Mouse (Mus musculus): ENCODE results near the gene Ntrk3.

Gene Ntrk3

GRCm38 (mm10) chr7:78623686-78624085, 114.1 kb downstream of the Ntrk3 start:
- DNase-seq (ENCODE audit: low read depth, low spot score), result no peak

GRCm38 (mm10) chr7:78621115-78621514, 116.7 kb downstream of the Ntrk3 start:
- DNase-seq (ENCODE audit: low read depth, low spot score), result no peak

DNA sequence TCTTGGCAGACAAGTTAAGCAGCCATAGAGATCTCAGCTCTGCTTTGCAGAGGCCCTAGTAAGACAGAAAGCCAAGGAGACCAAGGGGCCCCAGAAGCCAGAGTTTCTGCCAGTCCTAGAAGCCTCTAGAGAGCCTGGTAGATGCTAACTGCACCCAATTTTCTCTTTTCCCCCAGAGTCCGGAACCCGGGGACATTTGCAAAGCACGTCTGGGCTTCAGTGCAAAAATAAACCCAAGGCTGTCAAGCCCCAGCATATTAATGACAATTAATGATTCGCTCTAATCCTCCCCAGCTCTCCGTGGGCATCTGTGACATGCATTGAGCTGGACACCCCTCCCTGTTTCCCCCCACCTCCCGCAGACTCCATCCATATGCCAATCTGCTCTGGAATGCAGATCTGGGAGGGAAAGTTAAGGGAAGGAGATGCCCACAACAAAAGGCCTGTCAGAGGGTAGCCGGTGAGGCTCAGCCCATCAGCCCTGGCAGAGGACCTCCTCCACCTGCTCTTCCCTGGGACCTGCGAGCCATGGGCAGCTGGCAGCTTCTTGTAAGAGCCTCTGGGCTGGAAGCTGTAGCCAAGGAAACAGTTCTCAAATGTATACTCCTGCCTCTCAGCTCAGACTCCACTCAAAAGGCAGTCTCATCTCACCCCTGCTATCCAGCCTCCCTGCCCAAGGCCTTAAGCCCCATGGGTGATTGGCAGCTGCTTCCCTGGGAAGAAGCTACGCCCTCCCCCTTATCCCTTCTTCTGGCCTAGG, 117.8 kb downstream of the Ntrk3 start:
- DNase-seq (ENCODE audit: low read depth, low spot score), result no peak

- DNase-seq (ENCODE audit: low read depth, low spot score), result no peak
Observed at GRCm38 (mm10) chr7:78605538-78606130, 132.2 kb downstream of the Ntrk3 start.

DNA sequence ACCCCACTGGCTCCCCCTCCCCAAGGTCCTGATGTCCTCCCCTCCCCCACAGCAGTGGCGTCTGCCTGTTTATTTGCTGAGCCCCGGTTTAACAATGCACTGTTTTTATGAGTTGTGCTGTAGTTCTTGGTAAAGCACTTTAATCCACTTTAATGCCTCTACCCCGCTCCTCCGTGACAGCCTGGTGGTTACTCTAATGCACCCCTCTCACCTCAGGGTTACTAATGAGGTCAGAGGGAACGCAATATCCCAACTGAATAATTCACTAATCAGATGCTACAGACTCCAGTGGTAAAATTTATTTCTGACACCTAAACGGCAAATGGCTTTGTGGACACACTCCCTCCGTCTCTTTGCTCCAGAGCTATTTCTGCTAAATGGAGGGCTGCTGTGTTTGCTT, 133.9 kb downstream of the Ntrk3 start:
- DNase-seq (ENCODE audit: low read depth, low spot score), result no peak

- DNase-seq (ENCODE audit: low read depth, low spot score), result no peak
Observed at GRCm38 (mm10) chr7:78601851-78602250, 136.0 kb downstream of the Ntrk3 start.

- no peak for DNase-seq (ENCODE audit: low read depth, low spot score)
Observed at GRCm38 (mm10) chr7:78600886-78601285, 136.9 kb downstream of the Ntrk3 start.

DNA sequence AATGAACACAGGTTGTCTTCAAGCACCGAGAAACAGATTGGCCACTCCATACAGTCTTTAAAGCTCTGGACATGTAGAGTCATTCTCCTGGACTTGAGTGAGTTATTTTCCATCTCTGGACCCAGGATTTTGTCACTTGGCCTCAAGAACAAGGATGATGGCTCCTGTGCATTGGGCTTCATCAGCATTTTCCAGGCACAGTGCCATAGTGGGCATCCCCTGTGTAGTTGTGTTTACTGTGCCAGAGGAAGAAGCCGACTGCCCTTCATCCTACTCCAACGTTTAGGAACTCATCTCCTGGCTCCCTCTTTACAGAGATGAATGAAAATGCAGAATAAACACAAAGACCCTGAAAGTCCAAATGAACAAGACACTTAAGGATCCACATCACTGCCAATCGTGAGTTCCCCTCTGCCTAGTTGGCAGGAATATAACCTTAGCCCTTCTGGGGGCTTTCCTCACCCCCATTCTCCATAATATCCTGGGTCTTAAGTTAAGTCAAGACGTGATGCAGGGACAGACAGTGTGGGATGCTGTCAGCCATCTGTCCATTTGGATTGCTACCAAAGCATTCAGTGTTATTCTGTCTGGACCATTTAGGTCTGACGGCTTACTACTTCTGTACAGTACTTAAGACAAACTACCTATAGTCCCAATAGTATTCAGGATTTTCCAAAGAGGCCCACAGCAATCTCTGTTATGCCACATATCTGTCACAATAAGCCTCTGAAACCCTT, 137.7 kb downstream of the Ntrk3 start:
- DNase-seq (ENCODE audit: low read depth, low spot score), result no peak

DNA sequence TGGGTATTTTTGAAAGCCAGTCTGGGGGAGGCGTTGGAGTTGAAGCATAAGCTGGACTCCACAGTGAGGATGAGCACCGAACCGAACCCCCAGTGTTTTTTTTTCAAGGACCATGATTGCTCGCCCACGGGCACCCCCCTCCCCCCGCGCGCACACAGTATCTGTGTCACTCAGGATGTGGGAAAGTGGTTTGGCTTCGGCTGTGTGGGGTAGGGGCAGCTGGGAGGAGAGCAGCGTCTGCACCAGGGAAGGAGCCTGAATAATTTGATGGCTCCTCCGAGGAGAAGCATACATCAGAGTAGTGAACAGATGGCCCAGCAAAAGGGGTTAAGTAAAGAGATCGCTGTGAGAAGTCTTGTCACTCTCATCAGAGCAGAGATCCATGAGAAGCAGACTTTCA, 139.7 kb downstream of the Ntrk3 start:
- peak; percentile 56 for DNase-seq (ENCODE audit: low read depth, low spot score)

DNA sequence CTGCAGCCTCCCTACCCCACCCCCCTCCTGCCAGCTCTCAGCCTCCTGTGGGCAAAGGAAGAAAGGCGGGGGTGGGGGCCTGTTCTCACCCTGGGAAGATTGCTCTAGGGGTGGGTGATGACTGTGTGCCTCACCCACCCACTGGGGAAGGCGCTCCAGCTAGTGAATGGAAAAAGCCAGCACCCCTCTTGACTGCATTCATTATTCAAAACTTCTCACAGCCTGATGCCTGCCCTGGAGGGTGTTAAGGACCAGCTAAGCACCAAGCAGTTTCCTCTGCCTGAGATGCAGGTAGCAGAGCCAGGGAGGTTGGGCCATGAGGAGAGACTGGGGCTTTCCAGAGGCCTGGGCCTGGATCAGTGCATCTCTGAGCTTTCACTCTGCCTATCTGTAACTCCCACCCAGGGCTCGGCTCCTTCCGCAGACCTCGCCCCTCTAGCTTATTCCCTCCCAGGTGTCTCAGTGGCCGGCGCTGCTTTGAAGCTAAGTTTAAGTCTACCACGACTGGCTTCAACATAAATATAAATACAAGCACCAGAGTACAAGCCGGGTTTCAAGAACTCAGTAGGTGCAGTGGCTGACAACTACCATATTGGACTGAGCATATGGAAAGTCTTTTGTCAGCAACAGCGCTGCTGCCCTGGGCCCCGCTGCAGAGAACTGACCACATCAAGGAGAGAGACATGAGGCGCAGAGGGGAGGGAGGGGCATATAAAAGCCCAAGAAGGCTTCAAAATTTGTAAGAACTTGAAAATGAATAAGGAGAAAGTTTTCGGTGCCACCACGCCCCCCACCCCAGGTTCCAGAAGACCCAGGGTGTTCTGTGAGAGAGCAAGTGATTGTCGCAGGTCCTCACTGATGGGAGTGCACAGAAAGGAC, 140.3 kb downstream of the Ntrk3 start:
- DNase-seq (ENCODE audit: low read depth, low spot score), result peak; percentile 71

GRCm38 (mm10) chr7:78596556-78596955, 141.3 kb downstream of the Ntrk3 start:
- no peak for DNase-seq (ENCODE audit: low read depth, low spot score)

DNA sequence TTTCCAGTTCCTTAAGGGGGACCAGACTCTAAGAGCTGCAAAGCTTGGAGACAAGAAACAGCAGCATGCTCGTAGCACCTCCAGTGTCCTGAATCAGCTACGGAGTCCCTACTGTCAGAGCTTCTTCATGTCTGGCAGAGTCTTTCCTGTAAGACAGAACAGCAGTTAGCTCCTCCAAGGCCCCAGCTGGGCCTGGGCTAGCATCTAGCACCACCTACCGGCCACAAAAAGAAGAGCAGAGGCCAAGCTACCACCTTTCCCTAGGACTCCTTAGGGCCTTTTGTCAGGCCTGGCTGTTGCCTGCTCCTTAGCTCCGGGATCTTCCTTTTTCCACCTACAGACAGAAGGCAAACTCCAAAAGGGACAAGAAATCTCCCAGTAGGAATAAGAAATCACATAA, 141.9 kb downstream of the Ntrk3 start:
- DNase-seq (ENCODE audit: low read depth, low spot score), result peak; percentile 86

DNA sequence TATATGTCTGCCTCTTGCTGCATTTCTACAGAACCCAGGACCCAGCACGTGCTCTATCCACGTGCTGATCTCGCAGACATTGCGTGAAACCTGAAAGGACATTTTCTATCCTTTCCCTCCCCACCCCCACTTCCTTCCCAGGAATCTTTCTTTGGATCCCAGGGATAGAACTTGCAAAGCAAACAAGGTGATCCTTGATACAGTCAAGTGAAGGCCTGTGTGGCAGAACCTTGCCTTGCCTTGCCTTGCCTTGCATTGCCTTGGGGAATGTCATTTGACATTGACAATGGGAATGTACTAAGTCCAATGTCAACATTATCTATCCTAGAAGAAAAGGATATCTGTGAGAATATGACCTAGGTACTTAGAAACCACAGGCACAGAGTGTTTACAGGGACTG, 144.9 kb downstream of the Ntrk3 start:
- no peak for DNase-seq (ENCODE audit: low read depth, low spot score)

- DNase-seq (ENCODE audit: low read depth, low spot score), result no peak
Observed at GRCm38 (mm10) chr7:78592172-78592571, 145.6 kb downstream of the Ntrk3 start.

DNA sequence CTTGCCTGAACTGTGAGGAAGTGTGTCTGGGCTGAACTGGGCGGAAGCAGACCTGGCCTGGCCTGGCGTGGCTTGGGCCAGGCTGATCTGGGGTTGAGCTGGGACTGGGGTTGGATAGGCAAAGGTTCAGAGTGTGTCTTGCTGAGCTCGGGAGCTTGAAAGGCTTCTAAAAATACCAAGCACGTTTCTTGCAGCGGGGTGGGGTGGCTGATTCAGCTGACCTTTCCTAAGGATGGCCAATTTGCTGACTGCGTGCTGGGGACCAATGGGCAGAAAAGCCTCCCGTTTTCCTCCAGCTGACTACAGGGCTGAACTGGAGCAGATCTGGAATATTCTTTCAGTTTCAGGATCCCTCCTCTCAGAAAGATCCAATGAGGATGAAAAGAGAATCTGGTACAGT, 148.0 kb downstream of the Ntrk3 start:
- no peak for DNase-seq (ENCODE audit: low read depth, low spot score)

- no peak for DNase-seq (ENCODE audit: low read depth, low spot score)
Observed at GRCm38 (mm10) chr7:78586800-78587199, 151.0 kb downstream of the Ntrk3 start.

DNA sequence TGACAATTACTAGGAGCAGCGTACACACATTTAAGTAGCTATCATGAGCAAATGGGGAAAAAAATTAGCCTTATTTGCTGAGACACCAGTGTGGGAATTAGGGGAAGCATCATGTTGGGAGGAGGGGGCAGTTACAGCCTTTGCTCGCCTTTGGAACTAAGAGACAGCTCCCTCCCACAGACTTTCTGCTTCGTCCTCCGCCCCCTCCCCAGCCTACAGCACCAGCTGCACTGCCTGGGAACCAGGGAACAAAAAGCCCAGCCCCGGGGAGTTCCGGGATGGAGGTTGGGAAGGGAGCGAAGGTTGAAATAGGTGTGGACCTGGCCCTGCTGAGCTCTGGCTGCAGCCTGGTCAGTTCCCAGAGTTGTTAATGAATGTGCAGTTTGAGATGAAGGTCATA, 151.9 kb downstream of the Ntrk3 start:
- DNase-seq (ENCODE audit: low read depth, low spot score), result no peak

DNA sequence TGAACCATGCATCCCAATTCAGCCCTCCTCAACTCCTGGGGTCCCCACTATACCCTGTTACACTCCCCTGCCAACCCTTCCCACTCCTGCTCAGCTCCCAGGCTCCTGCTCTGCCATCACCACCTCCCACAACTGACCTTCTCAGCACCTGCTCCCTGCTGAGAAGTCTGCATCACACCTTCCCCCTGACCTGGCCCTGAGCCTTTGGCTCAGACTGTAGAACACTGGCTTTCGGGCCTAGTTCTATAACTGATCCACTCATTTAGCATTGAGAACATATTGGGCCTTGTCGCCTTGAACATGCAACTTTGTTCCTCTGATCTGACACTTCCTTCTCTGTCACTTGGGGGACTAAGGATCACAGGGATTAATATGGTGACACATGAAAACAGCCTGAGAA, 152.9 kb downstream of the Ntrk3 start:
- DNase-seq (ENCODE audit: low read depth, low spot score), result no peak

DNA sequence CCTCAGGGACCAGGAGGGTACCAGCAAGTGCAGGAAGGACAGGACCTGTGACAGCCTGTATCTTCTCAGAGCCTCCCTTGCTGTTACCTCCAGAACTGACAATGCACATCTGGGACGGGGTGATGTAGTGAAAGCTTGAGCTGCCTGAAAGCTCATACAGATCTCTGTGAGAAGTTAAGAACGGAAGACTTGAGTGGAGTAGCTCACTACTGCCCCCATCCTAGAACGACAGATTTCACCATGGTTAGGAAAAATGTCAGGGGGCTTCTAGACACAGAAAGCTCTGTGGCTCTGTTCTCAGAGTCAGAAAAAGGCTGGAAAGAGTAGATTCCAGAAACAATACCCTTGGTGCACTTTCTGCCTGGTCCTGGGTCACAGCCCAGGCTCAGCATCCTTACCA, 153.3 kb downstream of the Ntrk3 start:
- peak; percentile 20 for DNase-seq (ENCODE audit: low read depth, low spot score)

DNA sequence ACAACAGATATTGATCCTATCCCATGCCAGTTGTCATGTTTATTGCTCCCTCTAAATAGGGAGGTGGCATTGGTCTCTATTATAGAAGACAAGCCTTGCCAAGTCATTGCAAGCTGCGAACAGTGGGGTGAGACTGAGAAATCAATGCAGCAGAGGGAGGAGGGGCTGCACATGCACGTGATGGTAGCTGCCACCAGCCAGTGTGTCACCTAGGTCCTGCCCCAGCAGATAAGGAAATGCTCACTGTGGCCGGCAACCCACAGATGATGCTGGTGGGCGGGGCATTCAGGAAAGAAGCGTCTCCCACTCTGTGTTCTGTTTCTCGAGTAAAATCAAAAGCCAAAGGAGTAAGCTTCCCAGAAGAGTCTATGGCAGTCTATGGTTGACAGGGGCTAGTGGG, 154.1 kb downstream of the Ntrk3 start:
- no peak for DNase-seq (ENCODE audit: low read depth, low spot score)

GRCm38 (mm10) chr7:78581341-78581740, 156.5 kb downstream of the Ntrk3 start:
- DNase-seq (ENCODE audit: low read depth, low spot score), result no peak
